Mouse (Mus musculus) megakaryocyte-erythroid progenitor cell, adult 5-6 weeks (primary cell): ENCODE measurements around the gene BC030870. TPM values are rescaled to one million over a fixed set of nuclear protein-coding genes. Genes with fewer than 3 reads are reported as not detected.

Experiments
- total RNA-seq, 2 experiments: library from RNA; stranded (forward) in 1 of 2; stranded (reverse) in 1 of 2; fragments of 200-1000, 215-1000 nt in 1 of 2; fragments of >200 nt in 1 of 2; fragmentation: Nextera tagmentation in 1 of 2; gene quantifications; 2 replicates each; pipeline ENCODE4 v1.2.3; 2014 to 2017

BC030870 gene
- total RNA-seq, 2 experiments from 2014 or later, result not detected

Other genes with a start within 250 kb of the BC030870 start
- gene Tmem192, start 182.4 kb downstream of the BC030870 start, total RNA-seq (2014; fragmentation: Nextera tagmentation), result 16.4 and 30.1 TPM in 2 replicates
- 8.0 and 14.0 TPM in 2 replicates for gene Tmem192, start 182.4 kb downstream of the BC030870 start, total RNA-seq (2017)
- not detected in 2 replicates for gene Trim75, start 141.7 kb downstream of the BC030870 start, total RNA-seq (2014; fragmentation: Nextera tagmentation)
- not detected in 2 replicates for gene Trim75, start 141.7 kb downstream of the BC030870 start, total RNA-seq (2017)
- not detected in 2 replicates for gene Trim61, start 111.0 kb downstream of the BC030870 start, total RNA-seq (2014; fragmentation: Nextera tagmentation)
- not detected in 2 replicates for gene Trim61, start 111.0 kb downstream of the BC030870 start, total RNA-seq (2017)
- gene Trim60, start 111.0 kb downstream of the BC030870 start, total RNA-seq (2014; fragmentation: Nextera tagmentation), result not detected in 2 replicates
- not detected in 2 replicates for gene Trim60, start 111.0 kb downstream of the BC030870 start, total RNA-seq (2017)
- not detected in 2 replicates for gene Apela, start 92.2 kb downstream of the BC030870 start, total RNA-seq (2014; fragmentation: Nextera tagmentation)
- not detected in 2 replicates for gene Apela, start 92.2 kb downstream of the BC030870 start, total RNA-seq (2017)
- not detected in 2 replicates for gene Gm10663, start 54.5 kb downstream of the BC030870 start, total RNA-seq (2014; fragmentation: Nextera tagmentation)
- gene Gm10663, start 54.5 kb downstream of the BC030870 start, total RNA-seq (2017), result not detected in 2 replicates